Mouse (Mus musculus) mouse embryonic stem cell (cell line): ENCODE data around the gene Mafk.
"Not testable (repeated sequence)": the region's sequence is repeated elsewhere in the genome, so short reads cannot be mapped to it uniquely, and the experiment has no call there.

ENCODE experiments used
- in situ Hi-C, 2 experiments: fragments of 300-500 bp; cut with MboI; formaldehyde crosslinking; loops; 1 replicate in 1 of 2; 3 replicates in 1 of 2; pipeline ENCODE4 v1.14.3; 2019 to 2020; ENCODE audit warnings: low sequenced_read_pairs in 2 of 2, low pct_unique_long_range_greater_than_20kb in 1 of 2, mixed read lengths in 1 of 2; ENCODE audit not compliant: unreplicated experiment in 1 of 2

The Mafk gene

GRCm38 (mm10) chr5:139791227-139792158 is at the start of gene Mafk:
Mafk (plus strand) TSS chr5:139791513.
- in situ Hi-C loops = no loop called here

- in situ Hi-C loops = not testable (repeated sequence)
Measured at GRCm38 (mm10) chr5:139742640-139743039, 48.7 kb upstream of the Mafk start.

GRCm38 (mm10) chr5:139745771-139746170 is 45.5 kb upstream of the Mafk start:
- in situ Hi-C loops = no loop called here

GRCm38 (mm10) chr5:139749413-139750125 is 41.7 kb upstream of the Mafk start:
- in situ Hi-C loops = no loop called here

- in situ Hi-C loops = no loop called here
Measured at GRCm38 (mm10) chr5:139750535-139750934, 40.8 kb upstream of the Mafk start.

GRCm38 (mm10) chr5:139754753-139755152 is 36.6 kb upstream of the Mafk start:
- in situ Hi-C loops = no loop called here

- in situ Hi-C loops = no loop called here
Measured at GRCm38 (mm10) chr5:139756135-139756534, 35.2 kb upstream of the Mafk start.

- in situ Hi-C loops = no loop called here
Measured at GRCm38 (mm10) chr5:139756586-139756985, 34.7 kb upstream of the Mafk start.

GRCm38 (mm10) chr5:139758096-139758495 is 33.2 kb upstream of the Mafk start:
- in situ Hi-C loops = no loop called here

GRCm38 (mm10) chr5:139764296-139764695 is 27.0 kb upstream of the Mafk start:
- in situ Hi-C loops = no loop called here

- in situ Hi-C loops = no loop called here
Measured at GRCm38 (mm10) chr5:139768216-139768615, 23.1 kb upstream of the Mafk start.

GRCm38 (mm10) chr5:139775216-139775926 is 15.9 kb upstream of the Mafk start, which contains the start of gene Ints1:
Ints1 (minus strand) TSS chr5:139775674.
- in situ Hi-C loops = no loop called here

GRCm38 (mm10) chr5:139776966-139777365 is 14.3 kb upstream of the Mafk start:
- in situ Hi-C loops = no loop called here

GRCm38 (mm10) chr5:139781406-139781805 is 9.9 kb upstream of the Mafk start:
- in situ Hi-C loops = no loop called here

GRCm38 (mm10) chr5:139789466-139789865 is 1.8 kb upstream of the Mafk start:
- in situ Hi-C loops = no loop called here

GRCm38 (mm10) chr5:139792159-139792775 is 954 bp downstream of the Mafk start:
- in situ Hi-C loops = no loop called here

GRCm38 (mm10) chr5:139792966-139793337 is 1.6 kb downstream of the Mafk start:
- in situ Hi-C loops = no loop called here

- in situ Hi-C loops = no loop called here
Measured at GRCm38 (mm10) chr5:139793338-139794089, 2.2 kb downstream of the Mafk start.
